Mouse (Mus musculus): Measurements from ENCODE around the gene Ugt1a5.

DNA sequence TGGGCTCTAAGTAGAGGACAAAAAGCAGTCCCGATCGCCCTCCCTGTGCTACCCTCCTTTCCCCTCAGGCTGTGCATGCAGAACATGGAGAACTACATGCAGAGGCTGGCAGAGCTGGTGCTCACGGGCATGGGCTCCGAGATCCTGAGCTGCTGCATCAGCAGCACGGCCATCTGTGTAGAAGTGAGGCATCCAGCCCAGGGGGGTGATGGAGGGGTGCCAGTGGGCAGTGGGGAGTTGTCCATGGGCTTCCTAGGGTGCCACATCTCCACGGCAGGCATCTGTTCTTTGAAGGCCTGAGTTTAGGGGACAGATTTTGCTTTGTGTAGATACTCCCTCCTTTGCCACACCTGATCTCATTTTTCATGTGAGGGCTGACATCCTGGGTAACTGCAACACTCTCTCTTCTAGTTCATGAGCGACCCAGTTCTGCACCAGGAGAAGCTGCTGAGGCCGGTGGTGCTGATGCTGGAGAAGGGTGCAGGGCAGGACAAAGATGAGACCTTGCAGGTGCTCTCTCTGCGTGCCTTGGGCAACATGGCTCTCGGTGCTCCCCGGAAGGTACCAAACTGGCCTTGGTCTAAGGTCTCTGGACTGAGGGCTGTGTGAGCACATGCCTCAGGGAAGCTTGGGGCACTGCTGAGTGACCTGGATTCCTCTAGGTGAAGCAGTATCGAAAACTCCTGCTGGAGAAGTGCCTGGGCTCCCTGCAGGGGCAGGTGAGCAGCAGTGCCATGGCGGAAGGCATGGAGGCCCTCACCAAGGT lies 90.4 kb downstream of the Ugt1a5 start:
- TF ChIP-seq CEBPB (IDR thresholded peaks at IDR 0.05; ENCODE audit: insufficient read depth, poor library complexity, severe bottlenecking) (no peak), USF1 (IDR thresholded peaks at IDR 0.05; ENCODE audit: low read depth) (no peak)

Data from myocyte (in vitro differentiated cells).